Mouse (Mus musculus) gastrocnemius, adult 8-10 months (tissue): ENCODE results near the gene Cabin1. TPM values are rescaled to one million over a fixed set of nuclear protein-coding genes. Genes with fewer than 3 reads are reported as not detected.

Experiments used
- DNase-seq, 2 experiments: peaks; one replicate each; pipeline ENCODE4 v3.0.0; 2022; ENCODE audit warnings: low spot score in 2 of 2
- total RNA-seq, 4 experiments: library from RNA; stranded (reverse); gene quantifications; 2 replicates each; pipeline ENCODE4 v1.2.4; 2022

Gene Cabin1
- total RNA-seq, 4 experiments from 2014 or later: 6.6 to 9.3 (median 7.4) TPM

DNA sequence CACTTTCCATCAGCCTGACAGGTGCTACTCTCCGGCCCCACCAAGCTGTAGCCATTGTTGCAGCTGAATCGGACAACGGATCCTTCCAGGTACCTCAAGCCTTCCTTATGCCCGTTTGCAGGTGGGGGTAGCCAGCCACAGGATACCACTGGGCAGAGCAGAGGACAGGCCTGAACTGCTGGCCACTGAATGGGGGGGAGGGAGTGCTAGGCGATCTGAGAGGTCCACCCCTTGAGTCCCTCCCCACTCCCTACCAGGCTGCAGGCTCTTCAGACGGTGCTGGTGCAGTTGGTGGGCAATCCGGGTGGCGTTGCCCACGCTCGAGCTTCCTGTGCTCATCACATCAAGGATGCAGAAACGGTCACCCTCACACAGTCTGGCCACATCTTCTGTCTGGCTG lies 126.4 kb downstream of the Cabin1 start:
- DNase-seq: no peak

DNA sequence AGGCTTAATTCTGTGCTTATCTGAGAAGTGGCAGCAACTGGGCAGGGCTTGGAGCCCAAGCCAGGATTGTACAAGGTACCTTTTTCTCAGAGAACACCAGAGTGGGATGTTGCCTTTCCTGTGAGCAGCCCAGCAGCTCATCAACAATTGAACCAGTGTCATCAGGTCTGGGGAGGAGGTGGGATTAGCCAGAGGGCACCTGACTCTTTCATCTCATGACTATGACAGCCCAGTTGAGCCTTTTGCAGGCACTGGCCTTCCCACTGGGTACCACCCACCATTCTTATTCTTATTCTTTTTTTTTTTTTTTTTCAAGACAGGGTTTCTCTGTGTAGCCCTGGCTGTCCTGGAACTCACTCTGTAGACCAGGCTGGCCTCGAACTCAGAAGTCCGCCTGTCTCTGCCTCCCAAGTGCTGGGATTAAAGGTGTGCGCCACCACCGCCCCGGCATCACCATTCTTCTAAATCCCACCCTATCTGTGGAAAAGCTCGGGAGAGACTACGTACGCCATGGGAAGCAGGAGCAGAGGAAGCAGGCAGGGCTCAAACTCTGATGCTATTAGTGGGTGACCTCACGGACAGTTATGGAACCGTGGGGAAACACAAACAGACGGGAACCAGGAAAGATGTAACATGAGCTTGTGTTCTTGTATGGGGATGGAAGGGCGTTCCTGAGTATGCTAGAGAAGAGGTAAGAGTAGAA lies 127.9 kb downstream of the Cabin1 start:
- DNase-seq: no peak

DNA sequence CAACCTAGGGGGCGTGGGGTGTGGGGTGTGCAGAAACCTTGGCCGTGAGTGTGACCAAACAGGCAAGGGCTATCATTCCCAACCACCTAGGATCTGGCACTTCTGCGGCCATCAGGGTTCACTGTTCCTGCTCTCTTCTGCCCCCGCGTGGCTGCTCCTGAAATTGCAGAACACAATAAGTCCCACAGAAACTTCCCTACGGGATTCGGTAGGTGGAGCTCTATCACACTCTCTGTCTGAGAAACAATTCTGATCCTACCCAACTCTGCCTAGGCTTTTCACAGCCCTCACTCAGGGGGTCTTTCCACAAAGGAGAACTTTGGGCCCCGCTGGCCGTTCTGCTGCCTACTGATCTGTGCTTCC lies 128.5 kb downstream of the Cabin1 start:
- DNase-seq: peak; percentile 81 to 85

DNA sequence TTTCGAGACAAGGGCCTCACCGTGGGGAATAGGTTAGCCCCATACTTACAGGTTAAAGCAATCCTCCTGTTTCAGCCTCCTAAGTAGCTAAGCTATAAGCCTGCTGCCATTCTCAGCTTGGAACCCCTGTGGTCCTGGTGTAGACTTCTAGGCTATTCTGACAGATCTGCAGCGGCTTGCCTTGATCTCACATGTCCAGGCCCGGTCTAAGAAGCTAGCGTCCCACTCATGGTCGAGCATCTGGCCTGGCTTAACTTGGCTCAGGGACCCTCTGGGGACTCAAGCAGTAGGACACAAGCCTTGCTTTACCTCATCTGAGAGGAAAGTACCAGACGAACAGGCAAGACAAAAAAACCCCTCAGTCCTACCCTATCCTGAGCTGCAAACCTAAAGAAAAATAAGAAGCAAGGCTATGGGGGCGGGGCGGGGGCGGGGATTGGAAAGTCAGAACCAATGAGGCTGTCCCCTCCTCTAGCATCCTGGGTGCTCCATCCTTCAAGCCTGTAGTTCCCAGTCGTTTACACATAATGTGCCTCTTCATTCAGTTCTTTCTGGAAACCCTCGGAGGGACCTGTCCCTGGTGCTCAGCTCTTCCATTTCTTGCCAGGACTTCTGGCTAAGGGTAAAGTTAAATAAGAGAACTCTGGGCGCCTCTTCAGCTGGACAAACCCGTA lies 129.0 kb downstream of the Cabin1 start:
- DNase-seq: no peak

DNA sequence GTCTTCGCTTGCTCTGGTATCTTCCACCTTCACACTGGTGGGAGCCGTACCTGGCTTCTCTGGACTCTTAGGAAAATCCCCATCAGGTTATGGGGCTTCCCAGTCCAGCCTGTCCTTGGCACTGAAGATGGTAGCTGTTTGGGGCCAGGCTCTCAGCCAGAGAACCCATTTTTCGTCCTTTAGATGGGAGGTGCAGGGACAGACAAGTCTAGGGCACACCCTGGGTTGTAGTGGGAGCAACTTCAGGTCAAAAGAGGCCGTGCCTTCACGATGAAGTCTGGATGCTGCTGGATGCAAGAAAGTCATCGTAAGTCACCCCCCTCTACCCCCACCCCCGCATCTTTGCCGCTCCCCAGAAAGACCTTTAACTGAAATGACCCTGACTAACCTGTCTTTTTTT lies 129.5 kb downstream of the Cabin1 start:
- no peak for DNase-seq

DNA sequence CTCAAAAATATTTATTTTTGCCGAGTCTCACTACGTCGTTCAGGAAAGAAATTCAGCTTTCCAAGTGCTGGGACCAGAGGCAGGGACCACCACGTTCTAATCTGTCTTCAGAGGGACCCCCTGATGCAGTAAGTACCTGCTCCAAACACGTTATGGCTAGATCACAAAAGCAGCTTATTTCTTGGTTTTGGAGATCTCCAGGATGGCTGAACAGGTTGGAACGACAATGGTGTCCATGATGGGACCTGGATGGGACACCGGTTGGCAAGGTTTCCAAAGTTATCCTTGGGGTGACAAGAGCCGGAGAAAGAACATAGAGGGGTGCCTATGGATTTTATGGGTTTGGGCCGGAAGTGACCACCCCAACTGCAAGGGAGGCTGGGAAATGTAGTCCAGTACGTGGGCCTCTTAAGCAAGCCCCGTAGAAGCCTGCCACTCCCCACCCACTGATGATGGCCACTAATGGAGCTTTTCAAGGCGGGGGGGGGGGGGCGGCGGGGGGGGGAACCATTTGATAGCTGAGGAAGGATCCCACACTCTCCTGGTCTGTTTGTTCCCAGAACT lies 130.5 kb downstream of the Cabin1 start:
- no peak for DNase-seq

DNA sequence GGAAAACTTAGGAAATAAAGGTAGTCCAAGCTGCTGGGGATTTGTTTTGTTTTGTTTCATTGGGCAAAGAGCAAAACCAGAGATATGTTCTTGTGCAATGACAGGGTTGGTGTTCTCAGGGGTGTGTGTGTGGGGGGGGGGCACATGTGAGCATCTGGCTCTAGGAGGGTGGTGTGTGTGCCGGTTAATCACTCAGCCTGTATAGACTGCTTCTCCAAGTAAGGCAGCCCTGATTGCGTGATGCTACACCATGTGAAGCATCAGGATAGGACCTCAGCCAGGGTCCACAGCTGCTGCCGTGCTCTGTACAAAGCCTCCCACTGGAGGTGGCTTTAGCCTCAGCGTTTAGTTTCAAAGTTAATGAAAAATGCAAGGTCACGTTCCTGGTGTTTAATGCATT lies 131.1 kb downstream of the Cabin1 start:
- DNase-seq: no peak

DNA sequence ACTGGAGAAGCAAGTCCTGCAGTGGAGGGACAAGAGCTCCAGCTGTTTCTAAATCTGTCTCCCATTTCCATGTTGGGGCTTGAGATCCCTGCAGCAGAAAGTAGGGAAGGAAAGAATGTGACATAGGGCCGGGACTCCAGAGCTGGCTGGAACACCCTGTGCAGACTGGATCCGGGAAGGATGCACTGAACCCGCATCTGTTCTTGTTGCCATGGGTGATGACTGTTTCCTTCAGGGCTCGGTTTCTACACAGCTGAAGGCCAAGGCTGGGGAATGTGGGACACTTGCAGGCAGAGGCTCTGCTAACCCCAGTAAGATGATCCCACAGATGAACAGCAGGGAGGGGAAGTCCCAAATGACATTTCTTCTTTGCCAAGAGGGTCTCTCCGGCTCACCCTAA lies 131.5 kb downstream of the Cabin1 start:
- peak; percentile 66 to 67 for DNase-seq

DNA sequence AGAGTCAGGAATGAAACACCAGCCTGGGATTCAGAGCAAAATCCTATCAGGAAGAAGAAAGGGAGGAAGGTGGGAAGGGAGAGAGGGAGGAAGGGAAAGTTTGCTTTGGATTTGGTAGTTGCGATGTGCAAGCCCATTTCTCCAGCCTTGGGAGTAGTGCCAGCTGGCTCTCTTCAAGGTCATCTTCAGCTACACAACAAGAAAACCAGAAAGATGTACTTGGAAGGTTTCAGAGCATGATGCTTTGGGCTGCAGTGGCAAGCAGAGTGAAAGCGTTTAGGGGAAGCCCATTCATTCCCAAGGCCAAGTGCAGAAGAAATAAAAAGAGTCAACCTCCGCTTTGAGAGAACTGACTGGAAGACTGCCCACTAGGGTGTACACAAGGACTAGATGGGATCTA lies 136.7 kb downstream of the Cabin1 start:
- peak in 1 of 2 experiments; percentile 30 for DNase-seq

DNA sequence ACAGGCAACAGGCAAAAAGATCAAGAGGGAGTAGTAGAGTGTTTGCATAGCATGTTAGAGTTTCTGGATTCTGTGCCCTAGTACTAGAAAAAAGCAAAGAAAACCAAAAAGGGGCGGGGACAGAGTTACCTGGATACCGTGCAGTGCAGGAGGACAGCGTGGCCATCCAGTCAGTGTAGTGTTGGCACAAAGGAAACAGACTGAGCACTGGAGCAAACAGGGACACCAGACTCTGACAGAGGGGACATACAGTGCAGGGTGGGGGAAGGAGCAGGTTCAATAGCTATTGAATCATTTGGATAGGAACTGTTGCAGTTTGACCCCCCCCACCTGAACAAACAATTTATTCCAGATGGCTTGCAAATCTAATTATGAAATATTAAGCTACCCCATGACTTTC lies 137.2 kb downstream of the Cabin1 start:
- DNase-seq: peak in 1 of 2 experiments; percentile 2

DNA sequence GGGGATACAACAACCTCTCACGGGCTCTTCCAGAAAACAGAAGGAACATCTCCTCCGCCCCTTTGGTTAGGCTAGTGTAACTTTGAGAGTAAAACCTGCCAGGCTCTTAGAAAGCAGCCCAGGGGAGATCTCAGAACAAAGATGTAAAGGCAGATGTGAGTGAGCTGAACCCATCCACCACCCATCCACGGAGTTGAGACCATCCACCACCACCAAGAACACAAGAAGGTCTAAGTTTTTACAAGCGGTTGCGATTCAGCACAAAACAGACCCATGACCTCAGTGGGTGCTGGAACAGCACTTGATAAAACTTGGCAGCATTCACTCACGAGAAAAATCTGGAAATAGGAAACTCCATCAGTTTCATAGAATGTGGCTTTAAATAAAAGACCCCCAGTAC lies 138.2 kb downstream of the Cabin1 start:
- DNase-seq: no peak

DNA sequence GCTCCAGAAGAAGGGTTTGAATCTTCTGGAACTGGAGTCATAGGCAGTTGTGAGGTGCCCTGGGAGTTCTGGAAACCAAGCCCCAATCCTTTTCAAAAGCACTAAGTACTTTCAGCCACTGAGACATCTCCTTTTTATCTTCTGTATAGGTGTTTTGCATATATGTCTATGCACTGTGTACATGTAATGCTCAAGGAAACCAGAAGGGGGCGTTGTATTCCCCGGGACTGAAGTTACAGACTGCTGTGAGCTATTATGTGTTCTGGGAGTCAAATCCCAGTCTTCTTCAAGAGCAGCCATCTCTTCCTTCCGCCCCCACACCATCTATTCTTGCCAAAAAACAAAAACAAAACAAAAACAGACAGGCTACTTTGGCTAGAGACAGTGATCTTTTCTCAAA lies 143.3 kb downstream of the Cabin1 start:
- no peak for DNase-seq

DNA sequence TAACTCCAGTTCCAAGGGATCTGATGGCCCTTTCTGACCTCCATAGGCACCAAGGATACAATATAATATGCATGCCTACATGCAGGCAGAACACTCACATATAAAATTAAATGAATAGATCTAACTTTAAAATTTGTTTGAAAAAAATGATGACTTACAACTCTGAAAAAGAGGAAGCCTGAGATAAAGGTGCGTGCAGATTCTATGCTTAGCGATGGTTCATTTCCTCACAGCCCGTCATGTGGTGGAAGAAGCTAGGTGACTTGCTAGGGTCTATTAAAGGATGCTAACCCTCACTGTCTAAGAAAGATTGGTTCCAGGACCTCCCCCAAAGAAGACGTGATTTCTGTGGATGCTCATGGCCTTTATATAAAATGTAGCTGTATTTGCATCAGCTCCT lies 148.1 kb downstream of the Cabin1 start:
- DNase-seq: no peak

DNA sequence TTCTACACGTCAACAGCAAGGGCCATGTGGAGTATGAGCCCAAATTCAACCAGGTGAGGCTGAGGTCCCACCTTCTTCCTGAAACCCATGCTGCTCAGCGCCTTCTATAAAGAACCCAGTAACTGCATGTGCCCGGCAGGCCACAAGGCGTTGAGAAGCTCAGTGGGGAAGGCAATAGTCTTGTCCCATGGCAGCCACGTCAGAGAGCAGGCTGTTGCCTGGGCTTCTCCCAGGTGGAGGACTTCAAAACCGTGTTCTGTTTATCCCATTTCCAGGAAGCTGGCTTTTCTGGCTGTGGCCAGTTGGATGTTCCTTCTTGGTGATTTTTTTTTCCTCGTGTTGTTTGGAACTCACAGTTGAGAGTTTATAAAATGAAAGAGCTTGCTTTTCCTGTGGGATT lies 153.7 kb downstream of the Cabin1 start:
- DNase-seq: no peak

DNA sequence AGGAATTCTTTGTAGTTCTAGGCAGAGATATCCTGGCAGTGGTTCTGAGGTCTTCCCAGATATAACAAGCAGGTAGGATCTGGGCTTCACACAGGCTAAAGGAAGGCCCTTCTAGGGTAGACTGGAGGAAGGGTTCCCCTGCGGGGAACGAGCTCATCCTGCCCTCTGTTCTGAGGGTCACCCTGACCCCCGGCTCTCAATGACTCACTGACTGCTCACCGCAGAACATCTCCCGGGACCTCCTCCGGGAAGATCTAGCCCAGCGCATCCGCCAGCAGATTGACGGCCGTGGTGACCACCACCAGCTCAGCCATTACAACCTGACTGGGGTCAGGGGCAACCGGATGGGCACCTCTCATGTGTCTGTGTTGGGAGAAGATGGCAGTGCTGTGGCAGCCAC lies 155.2 kb downstream of the Cabin1 start:
- no peak for DNase-seq

DNA sequence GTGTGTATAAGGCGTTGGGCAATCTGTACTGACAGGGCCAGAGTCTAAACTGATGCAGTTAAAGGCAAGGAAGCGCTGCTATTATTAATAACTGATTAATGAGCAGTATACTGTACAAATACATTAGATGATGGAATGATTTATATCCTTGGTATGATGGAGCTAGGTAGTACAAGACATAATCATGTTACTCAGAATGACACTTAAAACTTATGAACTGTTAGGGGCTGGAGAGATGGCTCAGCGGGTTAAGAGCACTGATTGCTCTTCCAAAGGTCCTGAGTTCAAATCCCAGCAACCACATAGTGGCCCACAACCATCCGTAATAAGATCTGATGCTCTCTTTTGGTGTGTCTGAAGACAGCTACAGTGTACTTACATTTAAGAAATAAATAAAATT lies 156.9 kb downstream of the Cabin1 start:
- no peak for DNase-seq

DNA sequence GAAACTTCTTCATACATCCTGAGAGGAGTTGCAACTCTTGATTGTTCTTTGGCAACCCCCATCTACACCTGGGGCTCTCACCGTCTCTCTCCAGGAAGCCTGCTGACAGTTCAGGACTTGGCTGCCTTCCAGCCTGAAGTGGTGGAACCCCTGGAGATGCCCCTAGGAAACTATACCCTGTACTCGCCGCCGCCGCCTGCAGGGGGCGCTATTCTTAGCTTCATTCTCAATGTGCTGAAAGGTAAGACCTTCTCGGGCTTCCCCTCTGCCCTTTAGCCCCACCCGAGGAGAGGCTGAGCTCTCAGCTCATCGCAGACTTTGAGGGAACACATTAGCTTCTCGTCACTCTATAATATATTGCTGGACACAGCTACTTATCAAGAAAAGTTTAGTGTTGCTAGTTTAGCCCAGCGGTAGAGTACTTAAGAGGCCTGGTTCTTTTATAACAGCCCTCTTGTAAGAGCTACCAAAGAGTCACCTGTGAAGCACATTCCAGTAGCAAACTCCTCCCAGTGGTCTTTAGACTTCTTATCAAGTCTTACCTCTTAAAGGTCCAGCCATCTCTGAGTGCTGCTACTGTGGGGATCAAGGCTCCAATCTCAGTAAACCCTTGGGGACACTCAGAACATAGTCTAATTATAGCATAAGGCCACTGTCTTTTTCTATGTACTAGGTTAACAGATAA lies 158.8 kb downstream of the Cabin1 start:
- no peak for DNase-seq

DNA sequence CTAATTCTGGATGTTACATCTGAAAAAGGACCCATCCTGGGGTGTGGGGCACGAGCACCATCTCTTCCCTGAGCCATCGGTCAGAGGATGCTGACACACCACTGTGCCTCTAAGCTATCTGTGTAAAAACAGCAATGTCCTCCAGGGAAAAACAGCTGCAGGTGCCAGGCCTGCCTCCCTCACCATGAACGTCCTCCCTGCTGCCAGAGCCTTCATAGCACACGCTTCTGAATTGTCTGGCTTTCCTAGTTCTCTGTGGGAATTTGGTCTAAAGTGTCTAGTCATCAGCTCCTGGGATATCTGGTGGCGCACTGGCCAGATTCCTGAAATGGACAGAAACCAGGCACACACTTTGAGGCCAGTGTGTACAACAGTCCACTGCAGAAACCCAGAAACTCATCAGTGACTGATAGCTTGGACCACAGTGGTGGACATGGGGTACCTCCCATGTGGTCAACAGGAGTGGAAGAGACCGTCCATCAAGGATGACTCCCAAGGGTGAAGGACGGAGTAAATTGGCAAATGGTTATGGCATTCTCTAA lies 163.9 kb downstream of the Cabin1 start:
- no peak for DNase-seq
